Mouse (Mus musculus): ENCODE results near the gene Kctd15. TPM values are rescaled to one million over a fixed set of nuclear protein-coding genes. Genes with fewer than 3 reads are reported as not detected.

Kctd15 gene
- 0.36 and 0.48 TPM in 2 replicates for polyA plus RNA-seq (2015; fragmentation: Nextera tagmentation; extraction: Ambion mirVana)

DNA sequence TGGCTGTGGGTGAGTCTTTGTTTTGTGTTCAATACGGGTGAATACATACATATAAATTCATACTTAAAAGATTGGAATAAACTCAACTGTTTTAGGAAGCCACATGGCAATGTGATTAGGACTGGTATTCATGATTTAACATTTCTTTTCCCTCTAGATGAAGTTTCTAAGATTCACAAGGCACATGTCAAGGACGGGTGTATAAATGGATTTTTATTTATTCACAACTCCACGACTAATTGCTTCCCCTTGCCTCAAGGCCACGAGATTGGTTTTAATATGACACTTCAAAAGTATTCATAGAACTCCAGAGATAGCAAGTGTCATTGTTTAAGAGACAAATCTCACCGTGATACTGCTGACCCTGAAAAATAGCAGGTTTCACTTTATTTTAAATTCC, at the start of gene Kctd15:
TSS of gene Kctd15 (minus strand) at position 101 of the 400 bp plus-strand sequence.
- H3K4me3 ChIP-seq (ENCODE audit: low read depth, low read length), result peak within 1 kb of the TSS; percentile 57
- 53% methylated on average over 5 of the region's 5 CpGs for WGBS (ENCODE audit: insufficient replicate concordance)
- H3K27me3 ChIP-seq (ENCODE audit: control insufficient read depth, insufficient read depth, low read depth, low read length), result peaks cover 45% of the 10 kb centered on the region
- no peaks in the 10 kb centered on the region for H3K36me3 ChIP-seq (ENCODE audit: control insufficient read depth, insufficient read depth)
- H3K9me3 ChIP-seq (replicated peaks; ENCODE audit: control insufficient read depth, low read length), result no peaks in the 10 kb centered on the region
- ATAC-seq (ENCODE audit: low read depth), result no peak
- H3K4me2 ChIP-seq (ENCODE audit: low read depth, low read length), result peak within 1 kb of the TSS; percentile 65
- no peak within 1 kb of the TSS for H3K9ac ChIP-seq (ENCODE audit: low read depth, low read length)
- no peak within 1 kb of the TSS for H3K27ac ChIP-seq (ENCODE audit: low read length)
- H3K4me1 ChIP-seq (ENCODE audit: control insufficient read depth, low read depth, low read length), result no peaks in the 10 kb centered on the region; the same call in 1 of the 2 replicates

DNA sequence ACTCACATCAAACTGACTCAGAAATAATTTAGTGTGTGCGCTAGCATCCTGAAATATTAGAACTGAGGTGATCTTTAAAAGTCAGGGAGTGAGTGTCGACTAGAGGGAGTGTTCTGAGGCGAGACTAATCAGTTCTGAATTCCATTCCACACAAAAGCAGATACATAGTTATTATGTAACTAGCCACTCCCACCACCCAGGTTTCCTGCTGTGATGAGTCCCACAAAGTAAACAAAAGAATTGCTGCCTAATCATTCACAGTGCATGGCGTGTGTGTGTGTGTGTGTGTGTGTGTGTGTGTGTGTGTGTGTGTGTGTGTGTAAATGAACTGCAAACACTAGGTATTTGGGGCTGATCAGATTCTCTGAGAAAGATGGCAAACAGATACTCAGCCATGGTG, 47.9 kb upstream of the Kctd15 start:
- Histone ChIP-seq H3K9me3 (replicated peaks; ENCODE audit: control insufficient read depth, low read length) (no peaks in the 10 kb centered on the region), H3K4me3 (ENCODE audit: low read depth, low read length) (no peak overlapping the region), H3K27ac (ENCODE audit: low read length) (no peak overlapping the region), H3K36me3 (ENCODE audit: control insufficient read depth, insufficient read depth) (no peaks in the 10 kb centered on the region), H3K27me3 (ENCODE audit: control insufficient read depth, insufficient read depth, low read depth, low read length) (no peaks in the 10 kb centered on the region), H3K4me1 (ENCODE audit: control insufficient read depth, low read depth, low read length) (no peaks in the 10 kb centered on the region), H3K4me2 (ENCODE audit: low read depth, low read length) (no peak overlapping the region), H3K9ac (ENCODE audit: low read depth, low read length) (no peak overlapping the region)
- ATAC-seq (ENCODE audit: low read depth), result no peak
- 49% methylated on average over 4 of the region's 4 CpGs for WGBS (ENCODE audit: insufficient replicate concordance)

DNA sequence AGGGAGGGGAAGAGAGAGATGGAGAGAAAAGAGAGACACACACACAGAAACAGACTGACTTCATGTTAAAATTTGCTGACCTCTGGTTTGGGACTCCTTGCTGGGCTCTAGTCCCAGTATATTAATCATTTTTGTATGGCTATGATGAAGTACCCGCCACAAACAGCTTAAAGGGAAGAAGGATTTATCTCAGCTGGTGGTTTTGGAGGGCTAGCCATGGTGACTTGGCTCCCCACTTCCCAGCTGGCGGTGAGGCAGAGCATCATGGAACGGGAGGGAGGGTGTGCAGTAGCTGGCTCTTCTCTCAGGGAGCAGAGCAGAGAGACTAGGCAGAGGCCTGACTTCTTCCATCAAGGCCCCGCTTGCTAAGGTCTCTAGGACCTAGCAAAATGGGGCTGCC, 46.9 kb upstream of the Kctd15 start:
- H3K9me3 ChIP-seq (replicated peaks; ENCODE audit: control insufficient read depth, low read length), result no peaks in the 10 kb centered on the region
- no peaks in the 10 kb centered on the region for H3K27me3 ChIP-seq (ENCODE audit: control insufficient read depth, insufficient read depth, low read depth, low read length)
- no peaks in the 10 kb centered on the region for H3K4me1 ChIP-seq (ENCODE audit: control insufficient read depth, low read depth, low read length)
- no peak overlapping the region for H3K4me3 ChIP-seq (ENCODE audit: low read depth, low read length)
- no peak overlapping the region for H3K9ac ChIP-seq (ENCODE audit: low read depth, low read length)
- H3K36me3 ChIP-seq (ENCODE audit: control insufficient read depth, insufficient read depth), result no peaks in the 10 kb centered on the region
- H3K27ac ChIP-seq (ENCODE audit: low read length), result no peak overlapping the region
- no peak for ATAC-seq (ENCODE audit: low read depth)
- WGBS (ENCODE audit: insufficient replicate concordance), result 39% methylated on average over 4 of the region's 4 CpGs
- no peak overlapping the region for H3K4me2 ChIP-seq (ENCODE audit: low read depth, low read length)

DNA sequence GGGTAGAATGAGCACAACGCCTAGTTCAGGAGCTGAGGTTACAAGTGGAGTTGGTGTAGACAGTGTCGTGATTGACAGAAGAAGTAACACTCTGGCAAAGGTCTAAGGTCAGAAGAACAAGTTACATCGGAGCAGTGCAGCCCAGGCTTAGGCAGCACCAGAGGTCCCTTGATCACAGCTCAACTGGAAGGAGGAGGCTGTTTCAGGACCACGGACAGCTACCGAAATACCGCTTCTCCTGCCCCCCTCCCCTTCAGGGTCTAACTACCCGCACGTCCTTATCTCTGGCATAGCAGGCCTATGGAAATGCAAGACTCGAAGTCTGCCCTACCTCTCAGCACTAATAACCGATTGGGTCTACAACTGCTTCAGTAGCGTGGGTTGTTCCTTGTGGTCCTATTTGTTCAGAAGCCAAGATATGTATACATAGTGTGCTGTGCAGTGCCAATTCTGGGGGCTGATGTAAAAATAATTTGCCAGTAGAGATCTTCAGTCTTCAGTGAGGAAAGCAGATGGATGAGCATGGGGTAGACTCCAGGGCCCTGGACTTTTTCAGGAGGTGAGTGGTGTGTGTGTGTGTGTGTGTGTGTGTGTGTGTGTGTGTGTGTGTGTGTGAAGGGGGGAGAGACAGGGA, 46.3 kb upstream of the Kctd15 start:
- Histone ChIP-seq H3K27me3 (ENCODE audit: control insufficient read depth, insufficient read depth, low read depth, low read length) (no peaks in the 10 kb centered on the region), H3K4me3 (ENCODE audit: low read depth, low read length) (no peak overlapping the region), H3K4me2 (ENCODE audit: low read depth, low read length) (no peak overlapping the region), H3K27ac (ENCODE audit: low read length) (no peak overlapping the region), H3K9ac (ENCODE audit: low read depth, low read length) (no peak overlapping the region), H3K9me3 (replicated peaks; ENCODE audit: control insufficient read depth, low read length) (no peaks in the 10 kb centered on the region), H3K36me3 (ENCODE audit: control insufficient read depth, insufficient read depth) (no peaks in the 10 kb centered on the region), H3K4me1 (ENCODE audit: control insufficient read depth, low read depth, low read length) (no peaks in the 10 kb centered on the region)
- WGBS (ENCODE audit: insufficient replicate concordance), result 12% methylated on average over 11 of the region's 11 CpGs
- no peak for ATAC-seq (ENCODE audit: low read depth)

DNA sequence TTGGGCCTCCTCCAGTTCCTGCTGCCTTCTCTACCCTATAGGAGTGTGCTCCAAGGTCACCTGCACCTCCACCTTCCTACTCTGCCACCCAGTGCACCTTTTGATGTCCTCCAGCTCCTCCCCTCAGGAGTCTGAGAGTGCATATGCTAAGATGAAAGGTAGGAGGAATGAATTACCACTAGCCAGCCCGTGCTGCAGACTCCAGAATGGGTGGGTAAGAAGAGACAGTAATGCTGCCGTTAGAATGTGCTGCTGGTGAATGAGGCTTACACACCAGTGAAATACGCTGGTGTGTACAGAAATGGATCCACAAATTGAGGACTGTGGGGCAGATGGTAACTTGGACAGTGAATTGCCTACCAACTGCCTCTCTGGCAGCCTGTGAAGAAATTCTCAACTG, 43.4 kb upstream of the Kctd15 start:
- no peaks in the 10 kb centered on the region for H3K4me1 ChIP-seq (ENCODE audit: control insufficient read depth, low read depth, low read length)
- WGBS (ENCODE audit: insufficient replicate concordance), result 51% methylated on average over 3 of the region's 3 CpGs
- H3K9me3 ChIP-seq (replicated peaks; ENCODE audit: control insufficient read depth, low read length), result no peaks in the 10 kb centered on the region
- H3K4me3 ChIP-seq (ENCODE audit: low read depth, low read length), result no peak overlapping the region
- no peak overlapping the region for H3K4me2 ChIP-seq (ENCODE audit: low read depth, low read length)
- no peak overlapping the region for H3K27ac ChIP-seq (ENCODE audit: low read length)
- H3K27me3 ChIP-seq (ENCODE audit: control insufficient read depth, insufficient read depth, low read depth, low read length), result no peaks in the 10 kb centered on the region
- ATAC-seq (ENCODE audit: low read depth), result no peak
- no peaks in the 10 kb centered on the region for H3K36me3 ChIP-seq (ENCODE audit: control insufficient read depth, insufficient read depth)
- H3K9ac ChIP-seq (ENCODE audit: low read depth, low read length), result no peak overlapping the region

DNA sequence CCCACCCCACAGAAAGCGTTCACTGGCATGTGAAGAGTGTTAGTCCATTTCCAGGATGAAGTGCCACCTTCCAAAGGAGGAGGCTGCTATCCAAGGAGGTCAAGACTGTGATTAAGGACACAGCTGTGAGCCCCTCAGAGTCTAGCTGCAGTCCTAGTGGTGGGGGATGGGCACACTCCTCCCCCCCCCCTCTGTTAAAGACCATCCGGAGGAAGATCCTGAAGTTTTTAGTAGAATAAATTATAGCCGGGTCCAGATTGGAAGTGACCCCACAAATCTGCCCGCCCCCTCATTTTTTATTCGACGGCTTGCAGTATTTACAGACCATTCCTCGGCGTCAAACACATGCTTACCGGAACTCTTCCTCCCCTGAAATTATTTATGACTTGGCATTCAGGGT, 41.7 kb upstream of the Kctd15 start:
- no peak for ATAC-seq (ENCODE audit: low read depth)
- 80% methylated on average over 9 of the region's 9 CpGs for WGBS (ENCODE audit: insufficient replicate concordance)
- Histone ChIP-seq H3K4me1 (ENCODE audit: control insufficient read depth, low read depth, low read length) (no peaks in the 10 kb centered on the region), H3K27ac (ENCODE audit: low read length) (no peak overlapping the region), H3K36me3 (ENCODE audit: control insufficient read depth, insufficient read depth) (no peaks in the 10 kb centered on the region), H3K4me2 (ENCODE audit: low read depth, low read length) (no peak overlapping the region), H3K9me3 (replicated peaks; ENCODE audit: control insufficient read depth, low read length) (no peaks in the 10 kb centered on the region), H3K27me3 (ENCODE audit: control insufficient read depth, insufficient read depth, low read depth, low read length) (no peaks in the 10 kb centered on the region), H3K9ac (ENCODE audit: low read depth, low read length) (no peak overlapping the region), H3K4me3 (ENCODE audit: low read depth, low read length) (no peak overlapping the region)

DNA sequence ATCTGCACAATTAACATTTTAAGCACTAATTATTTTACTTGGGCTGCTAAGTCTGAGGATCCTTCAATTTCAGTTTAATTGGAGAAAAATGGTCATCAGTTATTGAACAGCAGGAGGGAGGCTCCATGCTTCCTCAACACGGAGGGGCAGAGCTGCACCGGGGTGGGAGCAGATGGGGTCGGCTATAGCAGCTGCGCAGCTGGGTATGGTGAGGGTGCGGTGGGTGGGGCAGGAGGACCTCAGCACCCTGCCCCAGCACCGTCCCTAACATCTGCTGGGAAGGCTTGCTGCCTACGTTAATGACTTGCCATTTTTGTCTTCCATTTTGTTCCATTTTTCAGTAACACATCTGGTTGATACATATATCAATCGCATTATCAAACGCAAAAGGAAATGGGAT, 39.6 kb upstream of the Kctd15 start:
- Histone ChIP-seq H3K9ac (ENCODE audit: low read depth, low read length) (no peak overlapping the region), H3K4me3 (ENCODE audit: low read depth, low read length) (no peak overlapping the region), H3K9me3 (replicated peaks; ENCODE audit: control insufficient read depth, low read length) (no peaks in the 10 kb centered on the region), H3K4me2 (ENCODE audit: low read depth, low read length) (no peak overlapping the region), H3K36me3 (ENCODE audit: control insufficient read depth, insufficient read depth) (no peaks in the 10 kb centered on the region), H3K27me3 (ENCODE audit: control insufficient read depth, insufficient read depth, low read depth, low read length) (no peaks in the 10 kb centered on the region), H3K4me1 (ENCODE audit: control insufficient read depth, low read depth, low read length) (no peaks in the 10 kb centered on the region), H3K27ac (ENCODE audit: low read length) (no peak overlapping the region)
- no peak for ATAC-seq (ENCODE audit: low read depth)
- 67% methylated on average over 9 of the region's 9 CpGs for WGBS (ENCODE audit: insufficient replicate concordance)

DNA sequence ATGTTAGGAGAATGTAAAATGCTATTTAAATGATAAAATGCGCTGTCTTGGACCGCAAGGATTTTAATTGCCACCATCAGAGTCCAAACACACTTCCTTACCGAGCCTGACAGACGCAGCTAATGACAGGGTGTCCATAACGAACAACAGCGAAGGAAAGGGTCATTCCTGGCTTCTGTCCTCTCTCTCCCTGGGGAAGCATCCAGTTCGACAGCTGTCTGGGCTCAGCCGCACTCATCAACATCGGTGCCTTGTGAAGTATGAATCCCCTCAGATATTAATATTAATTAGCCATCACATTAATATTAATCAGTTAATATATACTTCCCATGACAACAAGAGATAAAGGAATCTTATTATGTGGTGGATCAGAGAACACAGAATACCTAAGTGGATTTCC, 38.4 kb upstream of the Kctd15 start:
- H3K27ac ChIP-seq (ENCODE audit: low read length), result no peak overlapping the region
- WGBS (ENCODE audit: insufficient replicate concordance), result 74% methylated on average over 9 of the region's 9 CpGs
- no peaks in the 10 kb centered on the region for H3K4me1 ChIP-seq (ENCODE audit: control insufficient read depth, low read depth, low read length)

DNA sequence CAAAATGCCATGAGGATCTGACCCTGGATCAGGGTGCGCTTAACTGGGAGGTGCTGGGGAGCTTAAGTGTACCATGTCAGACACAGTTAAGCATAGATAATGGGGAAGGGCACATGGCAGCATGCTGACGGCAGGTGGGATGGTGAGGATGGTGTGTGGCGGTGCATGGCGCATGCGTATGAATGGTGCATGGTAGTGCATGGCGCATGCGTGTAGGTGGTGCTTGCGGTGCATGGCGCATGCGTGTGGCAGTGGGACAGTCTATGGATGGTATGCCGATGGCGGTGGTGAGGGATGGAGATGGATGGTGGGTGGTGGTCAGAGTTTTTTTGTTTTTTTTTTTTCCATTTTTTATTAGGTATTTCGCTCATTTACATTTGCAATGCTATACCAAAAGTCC, 37.4 kb upstream of the Kctd15 start:
- Histone ChIP-seq H3K4me1 (ENCODE audit: control insufficient read depth, low read depth, low read length) (no peaks in the 10 kb centered on the region), H3K27ac (ENCODE audit: low read length) (no peak overlapping the region), H3K27me3 (ENCODE audit: control insufficient read depth, insufficient read depth, low read depth, low read length) (no peaks in the 10 kb centered on the region), H3K9ac (ENCODE audit: low read depth, low read length) (no peak overlapping the region), H3K4me2 (ENCODE audit: low read depth, low read length) (no peak overlapping the region), H3K36me3 (ENCODE audit: control insufficient read depth, insufficient read depth) (no peaks in the 10 kb centered on the region), H3K4me3 (ENCODE audit: low read depth, low read length) (no peak overlapping the region), H3K9me3 (replicated peaks; ENCODE audit: control insufficient read depth, low read length) (no peaks in the 10 kb centered on the region)
- 84% methylated on average over 13 of the region's 13 CpGs for WGBS (ENCODE audit: insufficient replicate concordance)
- ATAC-seq (ENCODE audit: low read depth), result no peak

More for the DNA sequence above, 38.4 kb upstream of the Kctd15 start:
- ATAC-seq (ENCODE audit: low read depth), result no peak
- H3K36me3 ChIP-seq (ENCODE audit: control insufficient read depth, insufficient read depth), result no peaks in the 10 kb centered on the region
- no peaks in the 10 kb centered on the region for H3K27me3 ChIP-seq (ENCODE audit: control insufficient read depth, insufficient read depth, low read depth, low read length)
- H3K9ac ChIP-seq (ENCODE audit: low read depth, low read length), result no peak overlapping the region
- H3K4me2 ChIP-seq (ENCODE audit: low read depth, low read length), result no peak overlapping the region
- H3K4me3 ChIP-seq (ENCODE audit: low read depth, low read length), result no peak overlapping the region
- no peaks in the 10 kb centered on the region for H3K9me3 ChIP-seq (replicated peaks; ENCODE audit: control insufficient read depth, low read length)

All from liver, embryonic 16.5 days (tissue).